Mouse (Mus musculus): ENCODE measurements around the gene Evc2. TPM values are rescaled to one million over a fixed set of nuclear protein-coding genes. Genes with fewer than 3 reads are reported as not detected.

The Evc2 gene
- polyA plus RNA-seq, 1 experiment from 2014 or later = 7.7 TPM

DNA sequence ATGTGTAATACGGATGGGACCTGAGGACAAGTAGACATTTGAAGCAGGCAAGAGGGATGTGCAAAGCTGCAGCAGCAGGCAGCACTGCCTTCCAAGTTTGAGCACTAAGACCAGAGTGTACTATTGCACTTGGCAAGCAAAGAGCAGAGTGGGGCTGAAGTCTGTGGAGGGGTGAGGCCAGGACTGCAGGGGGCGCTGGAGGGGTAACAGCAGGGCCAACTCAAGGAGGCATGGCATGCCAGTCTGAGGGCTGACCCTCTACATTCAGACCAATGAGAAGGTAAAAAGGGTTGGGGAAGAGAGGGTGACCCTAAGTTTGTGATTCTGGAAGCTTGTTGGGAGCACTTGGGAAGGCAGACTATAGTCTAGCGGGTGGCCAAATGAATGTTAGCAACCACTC, 45.3 kb downstream of the Evc2 start:
- ATAC-seq (ENCODE audit: low FRiP score) (no peak), DNase-seq (ENCODE audit: low spot score) (no peak)
- H3K27ac ChIP-seq (ENCODE audit: low read depth, low read length) = no peak overlapping the region
- H3K27me3 ChIP-seq (ENCODE audit: control insufficient read depth, insufficient read depth, low read length) = no peaks in the 10 kb centered on the region
- H3K4me2 ChIP-seq (replicated peaks; ENCODE audit: low read depth, low read length) = no peak overlapping the region
- WGBS = 84% methylated on average over 3 of the region's 3 CpGs
- no peaks in the 10 kb centered on the region for H3K4me1 ChIP-seq (replicated peaks; ENCODE audit: control insufficient read depth, insufficient read depth, low read length)
- no peaks in the 10 kb centered on the region for H3K9me3 ChIP-seq (ENCODE audit: control insufficient read depth, low read length)
- H3K4me3 ChIP-seq (ENCODE audit: low read depth, low read length) = no peak overlapping the region
- H3K36me3 ChIP-seq (ENCODE audit: control insufficient read depth, insufficient read depth, low read length) = no peaks in the 10 kb centered on the region
- H3K9ac ChIP-seq (ENCODE audit: low read depth, low read length) = no peak overlapping the region

GRCm38 (mm10) chr5:37388646-37389045, 50.3 kb downstream of the Evc2 start:
- WGBS = 97% methylated on average over 3 of the region's 3 CpGs
- Histone ChIP-seq H3K27ac (ENCODE audit: low read depth, low read length) (no peak overlapping the region), H3K4me2 (replicated peaks; ENCODE audit: low read depth, low read length) (no peak overlapping the region), H3K4me3 (ENCODE audit: low read depth, low read length) (no peak overlapping the region), H3K27me3 (ENCODE audit: control insufficient read depth, insufficient read depth, low read length) (no peaks in the 10 kb centered on the region), H3K9ac (ENCODE audit: low read depth, low read length) (no peak overlapping the region), H3K36me3 (ENCODE audit: control insufficient read depth, insufficient read depth, low read length) (no peaks in the 10 kb centered on the region), H3K4me1 (replicated peaks; ENCODE audit: control insufficient read depth, insufficient read depth, low read length) (no peaks in the 10 kb centered on the region), H3K9me3 (ENCODE audit: control insufficient read depth, low read length) (no peaks in the 10 kb centered on the region)
- ATAC-seq (ENCODE audit: low FRiP score) (no peak), DNase-seq (ENCODE audit: low spot score) (no peak)

GRCm38 (mm10) chr5:37389808-37390495, 51.7 kb downstream of the Evc2 start:
- no peak overlapping the region for H3K4me3 ChIP-seq (ENCODE audit: low read depth, low read length)
- H3K9me3 ChIP-seq (ENCODE audit: control insufficient read depth, low read length) = no peaks in the 10 kb centered on the region
- no peaks in the 10 kb centered on the region for H3K4me1 ChIP-seq (replicated peaks; ENCODE audit: control insufficient read depth, insufficient read depth, low read length)
- no peak overlapping the region for H3K4me2 ChIP-seq (replicated peaks; ENCODE audit: low read depth, low read length)
- no peak overlapping the region for H3K27ac ChIP-seq (ENCODE audit: low read depth, low read length)
- 76% methylated on average over 13 of the region's 13 CpGs for WGBS
- no peaks in the 10 kb centered on the region for H3K36me3 ChIP-seq (ENCODE audit: control insufficient read depth, insufficient read depth, low read length)
- no peak for ATAC-seq (ENCODE audit: low FRiP score)
- H3K9ac ChIP-seq (ENCODE audit: low read depth, low read length) = no peak overlapping the region
- no peaks in the 10 kb centered on the region for H3K27me3 ChIP-seq (ENCODE audit: control insufficient read depth, insufficient read depth, low read length)
- DNase-seq (ENCODE audit: low spot score) = no peak

DNA sequence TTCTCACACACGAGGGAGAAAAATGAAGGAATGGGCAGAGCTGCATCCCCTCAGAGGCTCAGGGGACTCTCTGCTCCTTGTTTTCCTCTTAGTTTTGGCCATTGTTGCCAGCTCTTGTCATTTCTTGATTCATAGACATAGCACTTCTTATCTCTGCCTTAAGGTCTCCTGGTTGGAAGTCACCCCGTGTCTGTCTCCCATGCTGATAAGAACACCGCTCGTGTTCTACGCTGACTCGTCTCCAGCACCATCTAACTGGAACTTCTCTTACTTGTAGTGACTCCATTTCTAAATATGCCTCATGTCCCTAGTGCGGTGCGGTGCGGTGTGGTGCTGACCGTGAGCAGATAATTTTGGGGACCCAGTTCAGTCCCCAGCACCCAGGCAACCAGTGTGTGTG, 52.6 kb downstream of the Evc2 start:
- 95% methylated on average over 10 of the region's 10 CpGs for WGBS
- no peak overlapping the region for H3K9ac ChIP-seq (ENCODE audit: low read depth, low read length)
- no peaks in the 10 kb centered on the region for H3K4me1 ChIP-seq (replicated peaks; ENCODE audit: control insufficient read depth, insufficient read depth, low read length)
- no peaks in the 10 kb centered on the region for H3K9me3 ChIP-seq (ENCODE audit: control insufficient read depth, low read length)
- no peak for ATAC-seq (ENCODE audit: low FRiP score)
- H3K4me2 ChIP-seq (replicated peaks; ENCODE audit: low read depth, low read length) = no peak overlapping the region
- H3K36me3 ChIP-seq (ENCODE audit: control insufficient read depth, insufficient read depth, low read length) = no peaks in the 10 kb centered on the region
- H3K27me3 ChIP-seq (ENCODE audit: control insufficient read depth, insufficient read depth, low read length) = no peaks in the 10 kb centered on the region
- H3K4me3 ChIP-seq (ENCODE audit: low read depth, low read length) = no peak overlapping the region
- H3K27ac ChIP-seq (ENCODE audit: low read depth, low read length) = no peak overlapping the region
- no peak for DNase-seq (ENCODE audit: low spot score)

DNA sequence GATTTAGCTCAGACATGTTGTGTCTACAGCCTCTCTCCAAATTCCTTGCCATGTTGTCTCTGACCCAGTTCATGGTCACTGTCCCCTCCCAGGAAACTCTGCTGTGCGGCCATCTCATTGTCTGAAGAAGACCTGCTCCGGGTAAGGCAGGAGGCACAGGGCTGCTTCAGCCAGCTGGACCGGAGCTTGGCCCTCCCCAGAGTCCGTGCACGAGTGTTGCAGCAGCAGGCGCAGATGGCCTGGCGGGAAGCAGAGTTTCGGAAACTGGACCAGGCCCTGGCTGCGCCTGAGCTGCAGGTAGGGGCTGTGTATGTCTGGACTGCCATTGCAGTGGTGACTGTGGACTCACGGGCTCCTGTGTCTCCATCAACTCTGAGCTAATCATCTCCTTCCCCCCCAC, 53.6 kb downstream of the Evc2 start:
- ATAC-seq (ENCODE audit: low FRiP score) = no peak

GRCm38 (mm10) chr5:37395172-37396030, 57.1 kb downstream of the Evc2 start:
- 75% methylated on average over 22 of the region's 22 CpGs for WGBS
- H3K36me3 ChIP-seq (ENCODE audit: control insufficient read depth, insufficient read depth, low read length) = no peaks in the 10 kb centered on the region
- no peak overlapping the region for H3K4me3 ChIP-seq (ENCODE audit: low read depth, low read length)
- H3K27me3 ChIP-seq (ENCODE audit: control insufficient read depth, insufficient read depth, low read length) = no peaks in the 10 kb centered on the region
- no peaks in the 10 kb centered on the region for H3K9me3 ChIP-seq (ENCODE audit: control insufficient read depth, low read length)
- DNase-seq (ENCODE audit: low spot score) (peak; percentile 3), ATAC-seq (ENCODE audit: low FRiP score) (peak; percentile 56; the same call in 1 of the 2 replicates)
- no peak overlapping the region for H3K9ac ChIP-seq (ENCODE audit: low read depth, low read length)
- H3K27ac ChIP-seq (ENCODE audit: low read depth, low read length) = no peak overlapping the region
- H3K4me2 ChIP-seq (replicated peaks; ENCODE audit: low read depth, low read length) = no peak overlapping the region
- H3K4me1 ChIP-seq (replicated peaks; ENCODE audit: control insufficient read depth, insufficient read depth, low read length) = no peaks in the 10 kb centered on the region

More for the DNA sequence above, 53.6 kb downstream of the Evc2 start:
- H3K36me3 ChIP-seq (ENCODE audit: control insufficient read depth, insufficient read depth, low read length) = no peaks in the 10 kb centered on the region
- H3K4me1 ChIP-seq (replicated peaks; ENCODE audit: control insufficient read depth, insufficient read depth, low read length) = no peaks in the 10 kb centered on the region
- H3K4me2 ChIP-seq (replicated peaks; ENCODE audit: low read depth, low read length) = no peak overlapping the region
- no peaks in the 10 kb centered on the region for H3K9me3 ChIP-seq (ENCODE audit: control insufficient read depth, low read length)
- no peak overlapping the region for H3K4me3 ChIP-seq (ENCODE audit: low read depth, low read length)
- 89% methylated on average over 10 of the region's 10 CpGs for WGBS
- H3K27ac ChIP-seq (ENCODE audit: low read depth, low read length) = no peak overlapping the region
- DNase-seq (ENCODE audit: low spot score) = no peak
- no peak overlapping the region for H3K9ac ChIP-seq (ENCODE audit: low read depth, low read length)
- no peaks in the 10 kb centered on the region for H3K27me3 ChIP-seq (ENCODE audit: control insufficient read depth, insufficient read depth, low read length)

DNA sequence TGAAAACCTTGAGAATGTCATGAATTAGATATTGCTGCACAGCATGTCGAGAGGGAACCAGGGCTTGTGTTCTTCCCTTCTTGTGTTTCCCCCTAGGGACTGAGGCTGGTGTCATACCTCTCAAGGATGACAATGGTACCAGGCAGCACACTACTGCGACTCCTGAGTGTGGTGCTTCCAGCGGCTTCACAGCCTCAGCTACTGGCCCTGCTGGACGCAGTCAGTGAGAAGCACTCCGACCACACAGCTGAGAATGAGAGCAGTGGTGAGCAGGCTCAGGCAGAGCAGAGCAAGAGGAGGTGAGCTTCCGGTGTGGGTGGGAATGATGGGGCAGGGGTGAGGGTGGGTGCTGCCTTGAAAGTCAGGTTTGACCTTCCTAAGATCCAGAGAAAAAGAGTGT, 80.7 kb downstream of the Evc2 start:
- no peak for DNase-seq (ENCODE audit: low spot score)
- H3K9ac ChIP-seq (ENCODE audit: low read depth, low read length) = no peak overlapping the region
- no peak overlapping the region for H3K27ac ChIP-seq (ENCODE audit: low read depth, low read length)
- H3K9me3 ChIP-seq (ENCODE audit: control insufficient read depth, low read length) = no peaks in the 10 kb centered on the region
- H3K4me3 ChIP-seq (ENCODE audit: low read depth, low read length) = no peak overlapping the region
- H3K36me3 ChIP-seq (ENCODE audit: control insufficient read depth, insufficient read depth, low read length) = no peaks in the 10 kb centered on the region
- H3K4me2 ChIP-seq (replicated peaks; ENCODE audit: low read depth, low read length) = no peak overlapping the region
- ATAC-seq (ENCODE audit: low FRiP score) = no peak
- 84% methylated on average over 6 of the region's 6 CpGs for WGBS
- H3K27me3 ChIP-seq (ENCODE audit: control insufficient read depth, insufficient read depth, low read length) = no peaks in the 10 kb centered on the region
- H3K4me1 ChIP-seq (replicated peaks; ENCODE audit: control insufficient read depth, insufficient read depth, low read length) = no peaks in the 10 kb centered on the region

DNA sequence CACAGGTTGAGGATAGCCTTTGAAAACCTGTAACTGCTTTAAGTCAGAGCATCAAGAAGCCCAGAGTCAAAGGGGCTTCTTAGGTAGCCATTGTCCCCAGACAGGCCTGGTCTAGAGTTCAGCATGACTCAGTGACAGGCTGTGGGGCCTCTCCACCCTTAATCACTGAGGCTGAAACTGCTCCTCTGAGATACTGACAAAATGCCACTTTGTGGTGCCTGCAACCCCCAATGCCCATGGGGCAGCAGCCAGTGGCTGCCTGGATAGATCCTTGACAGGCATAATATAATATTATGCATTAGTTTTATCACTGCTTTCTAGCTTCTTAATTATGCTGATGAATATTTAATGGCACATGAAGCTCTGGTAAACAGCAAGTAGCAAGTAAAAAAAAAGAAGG, 88.9 kb downstream of the Evc2 start:
- no peak for ATAC-seq (ENCODE audit: low FRiP score)

DNA sequence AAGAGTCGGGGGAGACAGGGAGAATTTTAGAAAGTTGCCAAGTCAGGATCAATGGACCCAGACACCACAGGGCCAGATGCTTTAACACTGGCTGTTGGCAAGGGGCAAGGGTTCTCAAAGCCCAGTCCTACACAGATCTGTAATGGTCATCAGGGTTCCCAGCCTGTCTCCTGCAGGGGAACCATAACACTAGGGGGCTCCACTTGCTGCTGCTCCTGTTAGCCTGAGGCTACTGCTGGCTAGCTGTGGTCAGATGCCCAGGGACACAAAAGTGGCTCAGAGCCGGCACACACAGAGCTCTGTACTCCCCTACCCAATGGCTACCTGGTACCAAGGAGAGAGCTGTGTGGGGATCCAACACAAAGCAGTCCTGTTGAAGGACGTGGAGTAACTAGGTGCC, 97.1 kb downstream of the Evc2 start:
- ATAC-seq (ENCODE audit: low FRiP score) (no peak), DNase-seq (ENCODE audit: low spot score) (peak; percentile 10)
- Histone ChIP-seq H3K36me3 (ENCODE audit: control insufficient read depth, insufficient read depth, low read length) (no peaks in the 10 kb centered on the region), H3K27ac (ENCODE audit: low read depth, low read length) (no peak overlapping the region), H3K9ac (ENCODE audit: low read depth, low read length) (no peak overlapping the region), H3K9me3 (ENCODE audit: control insufficient read depth, low read length) (no peaks in the 10 kb centered on the region), H3K27me3 (ENCODE audit: control insufficient read depth, insufficient read depth, low read length) (no peaks in the 10 kb centered on the region), H3K4me3 (ENCODE audit: low read depth, low read length) (no peak overlapping the region), H3K4me1 (replicated peaks; ENCODE audit: control insufficient read depth, insufficient read depth, low read length) (no peaks in the 10 kb centered on the region), H3K4me2 (replicated peaks; ENCODE audit: low read depth, low read length) (no peak overlapping the region)
- WGBS = 59% methylated on average over 3 of the region's 3 CpGs

More for the DNA sequence above, 88.9 kb downstream of the Evc2 start:
- Histone ChIP-seq H3K4me2 (replicated peaks; ENCODE audit: low read depth, low read length) (no peak overlapping the region), H3K36me3 (ENCODE audit: control insufficient read depth, insufficient read depth, low read length) (no peaks in the 10 kb centered on the region), H3K27ac (ENCODE audit: low read depth, low read length) (no peak overlapping the region), H3K4me1 (replicated peaks; ENCODE audit: control insufficient read depth, insufficient read depth, low read length) (no peaks in the 10 kb centered on the region), H3K9ac (ENCODE audit: low read depth, low read length) (no peak overlapping the region), H3K4me3 (ENCODE audit: low read depth, low read length) (no peak overlapping the region), H3K27me3 (ENCODE audit: control insufficient read depth, insufficient read depth, low read length) (no peaks in the 10 kb centered on the region), H3K9me3 (ENCODE audit: control insufficient read depth, low read length) (no peaks in the 10 kb centered on the region)
- DNase-seq (ENCODE audit: low spot score) = no peak
